Mouse (Mus musculus): ENCODE data around the gene Nme8.

- TF ChIP-seq TAL1 (conservative IDR thresholded peaks at IDR 0.05; ENCODE audit: low read depth, low read length) (no peak), CTCF (IDR thresholded peaks at IDR 0.05; ENCODE audit: low read depth, low read length) (no peak), GATA1 (IDR thresholded peaks at IDR 0.05; ENCODE audit: borderline replicate concordance, low read length) (no peak)
Observed at GRCm38 (mm10) chr13:19624632-19625320, 72.8 kb downstream of the Nme8 start.
